Mouse (Mus musculus) heart, embryonic 11.5 days (tissue): ENCODE data around the gene Gm42417. TPM values are rescaled to one million over a fixed set of nuclear protein-coding genes. Genes with fewer than 3 reads are reported as not detected.

Experiments used
- ATAC-seq: fragments of 200-750 bp; cut with Nextera tagmentation; replicated peaks from 2 replicates; pipeline ENCODE4 v1.8.0; 2017; ENCODE audit warnings: moderate library complexity; ENCODE audit not compliant: insufficient number of reproducible peaks, low FRiP score, low TSS enrichment
- H3K27ac ChIP-seq: fragments of 300-500 bp; sonication (generic); 2 replicates; pipeline ENCODE4 v1.5.1; 2014; ENCODE audit warnings: mild to moderate bottlenecking, low read depth, low read length
- H3K27me3 ChIP-seq: fragments of 300-500 bp; sonication (generic); 2 replicates; pipeline ENCODE4 v1.6.1; 2014; ENCODE audit warnings: mild to moderate bottlenecking, low read length, mixed read lengths; ENCODE audit not compliant: control insufficient read depth, insufficient read depth
- H3K36me3 ChIP-seq: fragments of 300-500 bp; sonication (generic); 2 replicates; pipeline ENCODE4 v1.6.1; 2014; ENCODE audit warnings: mild to moderate bottlenecking, low read length, moderate library complexity, mixed read lengths; ENCODE audit not compliant: control insufficient read depth, insufficient read depth
- H3K4me1 ChIP-seq: fragments of 300-500 bp; sonication (generic); 2 replicates; pipeline ENCODE4 v1.6.1; 2014; ENCODE audit warnings: low read length; ENCODE audit not compliant: control insufficient read depth, insufficient read depth
- H3K4me2 ChIP-seq: fragments of 300-500 bp; sonication (generic); 2 replicates; pipeline ENCODE4 v1.6.1; 2014; ENCODE audit warnings: mild to moderate bottlenecking, moderate library complexity
- H3K4me3 ChIP-seq: fragments of 300-500 bp; sonication (generic); 2 replicates; pipeline ENCODE4 v1.5.1; 2014; ENCODE audit warnings: low read depth, low read length
- H3K9ac ChIP-seq: fragments of 300-500 bp; sonication (generic); 2 replicates; pipeline ENCODE4 v1.6.1; 2014; ENCODE audit warnings: mild to moderate bottlenecking, low read depth, low read length, moderate library complexity
- H3K9me3 ChIP-seq: fragments of 300-500 bp; sonication (generic); replicated peaks from 2 replicates; pipeline ENCODE4 v1.6.1; 2016; ENCODE audit warnings: low read length; ENCODE audit not compliant: control insufficient read depth
- WGBS: fragments of 180-500 bp; shearing (Covaris S2); extraction: QIAGEN DNeasy Blood & Tissue Kit; methylation state at CpG from one replicate; pipeline ENCODE4 v1.1.7; 2014; ENCODE audit not compliant: insufficient replicate concordance; 5-methylcytosine and 5-hydroxymethylcytosine counted together
- microRNA-seq: library from miRNA; unstranded; fragments of <30 nt; microRNA quantifications from one replicate; pipeline ENCODE4, GENCODE M21; 2016; ENCODE audit warnings: borderline number of aligned reads
- polyA plus RNA-seq: library from polyadenylated mRNA; unstranded; fragments of >200 nt; fragmentation: Nextera tagmentation; extraction: Ambion mirVana; gene quantifications from 2 replicates; pipeline ENCODE4 v1.2.1, GENCODE M21; 2014

Gm42417 gene
- polyA plus RNA-seq, 1 experiment from 2014 or later: not detected

DNA sequence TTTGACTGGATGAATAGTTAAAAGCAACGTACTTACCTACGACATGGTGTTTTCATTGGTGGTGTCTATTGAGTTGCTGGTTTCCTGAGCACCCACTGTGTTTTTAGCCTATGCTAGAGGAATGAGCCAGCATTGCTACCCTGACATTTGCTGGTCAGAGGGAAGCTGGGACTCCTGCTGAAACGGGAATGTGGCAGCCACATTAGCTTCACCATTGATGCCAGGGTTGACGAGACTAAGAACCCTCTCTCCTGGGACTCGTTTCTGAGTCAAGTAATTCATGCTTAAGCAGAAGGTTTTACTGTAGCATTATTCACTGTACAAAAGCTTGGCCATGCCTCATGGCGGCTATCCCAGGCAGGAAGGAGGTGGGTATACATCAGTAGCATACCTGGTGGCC lies 49.6 kb downstream of the Gm42417 start:
- Histone ChIP-seq H3K36me3 (no peaks in the 10 kb centered on the region), H3K4me1 (peaks cover 10% of the 10 kb centered on the region), H3K27ac (no peak overlapping the region), H3K4me3 (no peak overlapping the region), H3K9me3 (no peaks in the 10 kb centered on the region), H3K4me2 (no peak overlapping the region), H3K27me3 (no peaks in the 10 kb centered on the region), H3K9ac (no peak overlapping the region)
- WGBS: 72% methylated on average over 6 of the region's 6 CpGs
- ATAC-seq: no peak

DNA sequence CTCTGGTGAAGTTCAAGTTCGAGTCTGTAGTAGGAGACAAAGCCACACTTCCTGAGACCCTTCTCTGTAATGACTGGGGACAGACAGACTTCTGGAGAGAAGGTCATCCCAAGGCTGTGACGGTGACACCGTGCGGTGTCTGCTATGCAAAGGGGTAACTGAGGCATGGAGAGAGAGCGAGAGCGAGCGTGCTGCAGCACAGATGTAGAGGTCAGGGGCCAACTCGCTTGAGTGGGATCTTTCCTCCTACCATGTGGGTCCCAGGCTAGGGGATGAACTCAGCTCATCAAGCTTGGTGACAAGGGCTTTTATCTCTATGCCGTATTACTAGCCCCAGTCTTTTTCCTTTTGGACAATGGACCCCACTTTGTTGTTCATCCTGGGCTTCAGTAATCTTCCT lies 52.1 kb downstream of the Gm42417 start:
- no peaks in the 10 kb centered on the region for H3K36me3 ChIP-seq
- no peaks in the 10 kb centered on the region for H3K27me3 ChIP-seq
- no peak for ATAC-seq
- H3K9me3 ChIP-seq: no peaks in the 10 kb centered on the region
- H3K4me2 ChIP-seq: no peak overlapping the region
- peaks cover 3% of the 10 kb centered on the region for H3K4me1 ChIP-seq
- H3K27ac ChIP-seq: no peak overlapping the region
- 83% methylated on average over 9 of the region's 9 CpGs for WGBS
- no peak overlapping the region for H3K9ac ChIP-seq
- no peak overlapping the region for H3K4me3 ChIP-seq

DNA sequence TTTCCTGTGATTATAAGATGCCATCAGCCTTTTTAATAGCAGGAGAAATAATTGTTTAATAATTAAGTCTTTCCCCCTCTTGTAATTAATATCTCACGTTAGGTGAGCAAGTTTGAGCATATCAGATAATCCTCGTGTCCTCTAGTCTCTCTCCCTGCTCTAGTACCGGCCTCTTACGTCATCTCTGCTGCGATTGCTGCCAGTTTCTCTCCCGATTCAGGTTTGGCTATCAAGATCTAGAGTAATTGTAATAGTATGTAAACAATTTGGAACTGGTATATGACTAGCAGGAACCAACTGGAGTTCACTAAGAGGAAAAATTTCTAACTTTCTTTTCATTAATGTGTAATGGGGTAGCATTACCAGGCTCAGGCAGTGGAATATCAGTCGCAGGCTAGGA lies 54.1 kb downstream of the Gm42417 start:
- H3K27ac ChIP-seq: no peak overlapping the region
- WGBS: 72% methylated on average over 7 of the region's 7 CpGs
- no peak for ATAC-seq
- H3K27me3 ChIP-seq: no peaks in the 10 kb centered on the region
- no peak overlapping the region for H3K4me2 ChIP-seq
- H3K9ac ChIP-seq: no peak overlapping the region
- no peaks in the 10 kb centered on the region for H3K4me1 ChIP-seq
- no peak overlapping the region for H3K4me3 ChIP-seq
- no peaks in the 10 kb centered on the region for H3K36me3 ChIP-seq
- H3K9me3 ChIP-seq: no peaks in the 10 kb centered on the region

DNA sequence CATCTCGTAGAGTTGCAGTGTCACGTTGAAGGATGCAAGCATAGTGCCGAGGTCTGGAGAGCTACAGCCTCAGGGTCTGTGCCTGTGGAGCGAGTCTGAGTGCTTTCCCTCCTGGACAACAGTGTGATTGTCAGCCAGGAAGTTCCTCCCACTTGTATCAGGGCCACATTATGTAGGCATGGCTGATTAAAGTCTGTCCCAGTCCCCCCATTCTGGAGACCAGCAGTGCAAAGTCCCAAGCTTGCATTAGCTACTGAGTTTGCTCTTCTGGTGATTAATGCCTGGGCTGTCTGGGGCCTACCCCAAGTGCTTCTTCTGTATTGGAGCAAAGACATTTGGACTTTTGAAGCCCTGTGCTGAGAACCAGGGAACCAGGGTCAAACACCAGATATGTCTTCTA lies 55.4 kb downstream of the Gm42417 start:
- H3K4me1 ChIP-seq: no peaks in the 10 kb centered on the region
- WGBS: 50% methylated on average over 4 of the region's 4 CpGs
- H3K27me3 ChIP-seq: no peaks in the 10 kb centered on the region
- H3K9ac ChIP-seq: no peak overlapping the region
- no peaks in the 10 kb centered on the region for H3K36me3 ChIP-seq
- H3K9me3 ChIP-seq: no peaks in the 10 kb centered on the region
- H3K4me2 ChIP-seq: no peak overlapping the region
- H3K27ac ChIP-seq: no peak overlapping the region
- ATAC-seq: no peak
- H3K4me3 ChIP-seq: no peak overlapping the region

Small RNA genes lying within 50 kb of the gene (microRNA-seq; reads per million reads assigned to microRNA genes)
- gene Gm47280: not detected

Other genes with a start within 250 kb of the Gm42417 start
- 5.6 and 8.1 TPM in 2 replicates for gene Arid5a, start 231.7 kb downstream of the Gm42417 start, polyA plus RNA-seq
- 36.5 and 36.8 TPM in 2 replicates for gene Kansl3, start 170.2 kb downstream of the Gm42417 start, polyA plus RNA-seq
- gene Fer1l5, start 167.1 kb downstream of the Gm42417 start, polyA plus RNA-seq: 0.38 and 0.84 TPM in 2 replicates
- gene Lman2l, start 94.2 kb downstream of the Gm42417 start, polyA plus RNA-seq: 31.3 and 31.4 TPM in 2 replicates
- gene Cnnm4, start 67.8 kb downstream of the Gm42417 start, polyA plus RNA-seq: 6.6 and 6.9 TPM in 2 replicates
- gene Cnnm3, start 27.6 kb downstream of the Gm42417 start, polyA plus RNA-seq: 2.5 and 3.9 TPM in 2 replicates
- 9.8 and 13.6 TPM in 2 replicates for gene Ankrd23, start 2.5 kb downstream of the Gm42417 start, polyA plus RNA-seq
- gene Ankrd39, start 8.0 kb upstream of the Gm42417 start, polyA plus RNA-seq: 19.9 and 25.1 TPM in 2 replicates
- 0.96 and 2.1 TPM in 2 replicates for gene Sema4c, start 18.9 kb upstream of the Gm42417 start, polyA plus RNA-seq
- 3.5 and 3.7 TPM in 2 replicates for gene Fam178b, start 143.8 kb upstream of the Gm42417 start, polyA plus RNA-seq
- 1,165 and 1,189 TPM in 2 replicates for gene Cox5b, start 152.0 kb upstream of the Gm42417 start, polyA plus RNA-seq
- gene 4933424G06Rik, start 170.7 kb upstream of the Gm42417 start, polyA plus RNA-seq: 0.46 TPM in 1 of 2 replicates, not detected in the other
- gene Actr1b, start 175.0 kb upstream of the Gm42417 start, polyA plus RNA-seq: 79.4 and 99.8 TPM in 2 replicates
- 0.18 and 0.26 TPM in 2 replicates for gene Zap70, start 222.4 kb upstream of the Gm42417 start, polyA plus RNA-seq